In the genomic region with DNA sequence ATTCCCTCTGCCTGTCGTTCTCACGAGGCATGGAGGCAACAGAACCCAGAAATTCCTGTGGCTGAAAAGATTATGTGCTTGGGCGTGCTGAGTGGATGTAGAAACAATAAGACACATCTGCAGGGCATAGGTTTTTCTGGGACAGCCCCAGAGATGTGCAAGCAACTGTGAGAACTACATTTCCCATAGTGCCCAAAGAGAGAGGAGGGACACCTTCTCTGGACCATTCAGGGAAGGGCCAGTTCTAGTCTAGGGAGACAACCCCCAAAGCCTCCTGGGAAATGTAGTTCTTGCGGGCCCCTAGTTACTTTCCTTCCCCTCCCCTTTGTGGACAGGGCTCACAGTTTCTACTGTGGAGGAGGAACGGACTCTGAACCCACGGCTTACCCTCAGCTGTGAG, we compare ENCODE assay signal across 8 mouse cellular contexts. TPM values are rescaled to one million over a fixed set of nuclear protein-coding genes. Genes with fewer than 3 reads are reported as not detected.
A peak's percentile ranks its signal among the peaks of the same experiment; 100 is the strongest.
DNase-seq lines count a peak whose midpoint lies in the region; ATAC-seq lines count a peak whose summit lies in the region.

No protein-coding gene starts in this region.

- DNase-seq in frontal cortex, postnatal 10 days (ENCODE audit: low spot score in 2 of 2) = no peak
- peak; percentile 46 for DNase-seq in liver, embryonic 13.5 days
- no peak for DNase-seq in right cerebral cortex, postnatal 4 days

- H3K9me3 ChIP-seq in forebrain, embryonic 16.5 days (ENCODE audit: control insufficient read depth, low read length) = no peaks in the 10 kb centered on the region
- 0 out of 2 replicates have a peak, but pooled peaks cover 2% of the 10 kb centered on the region for H3K9me3 ChIP-seq in hindbrain, embryonic 16.5 days (ENCODE audit: control insufficient read depth, low read length)
- H3K9me3 ChIP-seq in liver, embryonic 13.5 days (replicated peaks) = no peaks in the 10 kb centered on the region
- no peaks in the 10 kb centered on the region for H3K9me3 ChIP-seq in neural tube, embryonic 13.5 days

- no peaks in the 10 kb centered on the region for H3K36me3 ChIP-seq in forebrain, embryonic 16.5 days (ENCODE audit: control insufficient read depth, insufficient read depth)
- no peaks in the 10 kb centered on the region; the same call in 1 of the 2 replicates for H3K36me3 ChIP-seq in hindbrain, embryonic 16.5 days (ENCODE audit: control insufficient read depth, insufficient read depth, low read length)
- H3K36me3 ChIP-seq in liver, embryonic 13.5 days = no peaks in the 10 kb centered on the region
- no peaks in the 10 kb centered on the region; the same call in none of the 2 replicates for H3K36me3 ChIP-seq in neural tube, embryonic 13.5 days

- H3K27ac ChIP-seq in forebrain, embryonic 16.5 days (ENCODE audit: low read length) = no peak overlapping the region
- H3K27ac ChIP-seq in hindbrain, embryonic 16.5 days (ENCODE audit: low read depth, low read length) = no peak overlapping the region
- H3K27ac ChIP-seq in liver, embryonic 13.5 days = no peak overlapping the region
- no peak overlapping the region for H3K27ac ChIP-seq in neural tube, embryonic 13.5 days (replicated peaks)

- H3K4me3 ChIP-seq in forebrain, embryonic 16.5 days (replicated peaks; ENCODE audit: low read length) = no peak overlapping the region
- no peak overlapping the region for H3K4me3 ChIP-seq in hindbrain, embryonic 16.5 days (ENCODE audit: low read length)
- no peak overlapping the region for H3K4me3 ChIP-seq in liver, embryonic 13.5 days (replicated peaks)
- H3K4me3 ChIP-seq in neural tube, embryonic 13.5 days = no peak overlapping the region

- H3K9ac ChIP-seq in forebrain, embryonic 16.5 days (replicated peaks; ENCODE audit: low read depth, low read length) = no peak overlapping the region
- H3K9ac ChIP-seq in hindbrain, embryonic 16.5 days (ENCODE audit: low read depth, low read length) = no peak overlapping the region
- H3K9ac ChIP-seq in liver, embryonic 13.5 days = no peak overlapping the region
- H3K9ac ChIP-seq in neural tube, embryonic 13.5 days = no peak overlapping the region

- ATAC-seq in frontal cortex, adult (ENCODE audit: low TSS enrichment) = peak; percentile 92
- peak; percentile 78 for ATAC-seq in activated CD4-positive, CD25-positive, alpha-beta regulatory T cell, adult 4 months
- peak; percentile 87 for ATAC-seq in forebrain, embryonic 16.5 days
- ATAC-seq in hindbrain, embryonic 16.5 days = peak; percentile 70
- ATAC-seq in liver, embryonic 13.5 days (ENCODE audit: low read depth) = peak; percentile 73
- ATAC-seq in neural tube, embryonic 13.5 days (ENCODE audit: low read depth) = peak; percentile 69

- no peak overlapping the region for H3K4me2 ChIP-seq in forebrain, embryonic 16.5 days (ENCODE audit: low read length)
- H3K4me2 ChIP-seq in hindbrain, embryonic 16.5 days (ENCODE audit: low read length) = no peak overlapping the region
- no peak overlapping the region for H3K4me2 ChIP-seq in liver, embryonic 13.5 days
- H3K4me2 ChIP-seq in neural tube, embryonic 13.5 days = no peak overlapping the region

- H3K4me1 ChIP-seq in forebrain, embryonic 16.5 days (replicated peaks; ENCODE audit: control insufficient read depth, insufficient read depth, low read length) = peaks cover 16% of the 10 kb centered on the region
- peaks cover 15% of the 10 kb centered on the region for H3K4me1 ChIP-seq in hindbrain, embryonic 16.5 days (ENCODE audit: control insufficient read depth, insufficient read depth, low read depth, low read length)
- H3K4me1 ChIP-seq in liver, embryonic 13.5 days (replicated peaks) = peaks cover 39% of the 10 kb centered on the region
- H3K4me1 ChIP-seq in neural tube, embryonic 13.5 days (replicated peaks) = peaks cover 21% of the 10 kb centered on the region

- 46% methylated on average over 6 of the region's 6 CpGs for WGBS in forebrain, embryonic 16.5 days
- WGBS in hindbrain, embryonic 16.5 days = 48% methylated on average over 6 of the region's 6 CpGs
- 27% methylated on average over 6 of the region's 6 CpGs for WGBS in liver, embryonic 13.5 days (ENCODE audit: insufficient replicate concordance)
- 56% methylated on average over 6 of the region's 6 CpGs for WGBS in neural tube, embryonic 13.5 days

- peaks cover 30% of the 10 kb centered on the region for H3K27me3 ChIP-seq in forebrain, embryonic 16.5 days (replicated peaks; ENCODE audit: control insufficient read depth, insufficient read depth, low read length)
- peaks cover 32% of the 10 kb centered on the region for H3K27me3 ChIP-seq in hindbrain, embryonic 16.5 days (replicated peaks; ENCODE audit: control insufficient read depth, insufficient read depth, low read length)
- H3K27me3 ChIP-seq in liver, embryonic 13.5 days = peaks cover 18% of the 10 kb centered on the region
- H3K27me3 ChIP-seq in neural tube, embryonic 13.5 days = peaks cover 48% of the 10 kb centered on the region

RNA-seq across cellular contexts. Expression of a gene that starts 2.5 kb away (rescaled TPM):
- polyA plus RNA-seq in activated CD4-positive, CD25-positive, alpha-beta regulatory T cell, adult 4 months (2017; shearing (Covaris generic)) = under 1 TPM; 0.25 to 0.73 TPM
- not detected in 2 replicates for polyA plus RNA-seq in forebrain, embryonic 16.5 days (2015; fragmentation: Nextera tagmentation; extraction: Ambion mirVana)
- polyA plus RNA-seq in hindbrain, embryonic 16.5 days (2015; fragmentation: Nextera tagmentation; extraction: Ambion mirVana) = not detected in 2 replicates
- polyA plus RNA-seq in liver, embryonic 13.5 days (2015; fragmentation: Nextera tagmentation; extraction: Ambion mirVana) = 0.08 and 0.09 TPM in 2 replicates
- not detected in 2 replicates for polyA plus RNA-seq in neural tube, embryonic 13.5 days (2015; fragmentation: Nextera tagmentation; extraction: Ambion mirVana)

RNA-seq across cellular contexts. Expression of a gene that starts 20.6 kb away (rescaled TPM):
- under 1 TPM in 1 of 2 experiments, not detected in 1; 0.12 TPM for polyA plus RNA-seq in activated CD4-positive, CD25-positive, alpha-beta regulatory T cell, adult 4 months (2017; shearing (Covaris generic))
- polyA plus RNA-seq in forebrain, embryonic 16.5 days (2015; fragmentation: Nextera tagmentation; extraction: Ambion mirVana) = 9.9 and 11.7 TPM in 2 replicates
- 17.1 and 17.7 TPM in 2 replicates for polyA plus RNA-seq in hindbrain, embryonic 16.5 days (2015; fragmentation: Nextera tagmentation; extraction: Ambion mirVana)
- 0.31 and 0.34 TPM in 2 replicates for polyA plus RNA-seq in liver, embryonic 13.5 days (2015; fragmentation: Nextera tagmentation; extraction: Ambion mirVana)
- 7.7 and 8.4 TPM in 2 replicates for polyA plus RNA-seq in neural tube, embryonic 13.5 days (2015; fragmentation: Nextera tagmentation; extraction: Ambion mirVana)

RNA-seq across cellular contexts. Expression of a gene that starts 20.7 kb away (rescaled TPM):
- 10 to 100 TPM; 19.0 to 21.6 TPM for polyA plus RNA-seq in activated CD4-positive, CD25-positive, alpha-beta regulatory T cell, adult 4 months (2017; shearing (Covaris generic))
- polyA plus RNA-seq in forebrain, embryonic 16.5 days (2015; fragmentation: Nextera tagmentation; extraction: Ambion mirVana) = 19.8 and 23.3 TPM in 2 replicates
- 29.1 and 30.9 TPM in 2 replicates for polyA plus RNA-seq in hindbrain, embryonic 16.5 days (2015; fragmentation: Nextera tagmentation; extraction: Ambion mirVana)
- polyA plus RNA-seq in liver, embryonic 13.5 days (2015; fragmentation: Nextera tagmentation; extraction: Ambion mirVana) = 19.9 and 21.5 TPM in 2 replicates
- polyA plus RNA-seq in neural tube, embryonic 13.5 days (2015; fragmentation: Nextera tagmentation; extraction: Ambion mirVana) = 18.1 and 21.9 TPM in 2 replicates

RNA-seq across cellular contexts. Expression of a gene that starts 28.3 kb away (rescaled TPM):
- not detected for polyA plus RNA-seq in activated CD4-positive, CD25-positive, alpha-beta regulatory T cell, adult 4 months (2017; shearing (Covaris generic))
- 0.29 and 0.58 TPM in 2 replicates for polyA plus RNA-seq in forebrain, embryonic 16.5 days (2015; fragmentation: Nextera tagmentation; extraction: Ambion mirVana)
- polyA plus RNA-seq in hindbrain, embryonic 16.5 days (2015; fragmentation: Nextera tagmentation; extraction: Ambion mirVana) = 0.76 and 0.78 TPM in 2 replicates
- polyA plus RNA-seq in liver, embryonic 13.5 days (2015; fragmentation: Nextera tagmentation; extraction: Ambion mirVana) = not detected in 2 replicates
- polyA plus RNA-seq in neural tube, embryonic 13.5 days (2015; fragmentation: Nextera tagmentation; extraction: Ambion mirVana) = 0.22 and 0.23 TPM in 2 replicates
